Mouse (Mus musculus) right cerebral cortex, adult 18-20 months (tissue): ENCODE results near the gene Fchsd2.

Experiments used
- DNase-seq: peaks from one replicate; pipeline ENCODE4 v3.0.0; 2022; ENCODE audit warnings: mixed read lengths

Fchsd2 gene

DNA sequence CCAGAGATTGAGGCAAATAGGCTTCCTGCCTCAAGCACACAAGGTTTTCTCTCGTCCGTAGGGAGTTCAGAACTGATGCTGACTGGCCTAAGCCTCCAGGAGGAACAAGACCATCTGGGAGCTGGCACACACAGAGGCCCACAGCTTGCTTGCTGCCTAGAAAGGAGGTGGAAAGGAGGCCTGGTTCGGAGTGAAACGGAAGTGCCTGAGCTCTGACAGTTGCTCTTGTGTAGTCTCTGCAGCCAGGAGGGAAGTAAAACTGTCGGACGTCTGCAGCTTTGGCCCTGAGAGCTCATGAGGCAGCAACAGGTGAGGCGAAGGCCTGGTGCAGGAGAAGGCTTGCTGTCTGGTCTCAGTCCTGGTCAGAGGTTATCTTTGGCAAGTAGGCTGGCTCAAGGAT, at the start of gene Fchsd2:
Gene Fchsd2 (plus strand): TSS at position 246 of the 400 bp plus-strand sequence.
- peak; percentile 21 for DNase-seq

DNA sequence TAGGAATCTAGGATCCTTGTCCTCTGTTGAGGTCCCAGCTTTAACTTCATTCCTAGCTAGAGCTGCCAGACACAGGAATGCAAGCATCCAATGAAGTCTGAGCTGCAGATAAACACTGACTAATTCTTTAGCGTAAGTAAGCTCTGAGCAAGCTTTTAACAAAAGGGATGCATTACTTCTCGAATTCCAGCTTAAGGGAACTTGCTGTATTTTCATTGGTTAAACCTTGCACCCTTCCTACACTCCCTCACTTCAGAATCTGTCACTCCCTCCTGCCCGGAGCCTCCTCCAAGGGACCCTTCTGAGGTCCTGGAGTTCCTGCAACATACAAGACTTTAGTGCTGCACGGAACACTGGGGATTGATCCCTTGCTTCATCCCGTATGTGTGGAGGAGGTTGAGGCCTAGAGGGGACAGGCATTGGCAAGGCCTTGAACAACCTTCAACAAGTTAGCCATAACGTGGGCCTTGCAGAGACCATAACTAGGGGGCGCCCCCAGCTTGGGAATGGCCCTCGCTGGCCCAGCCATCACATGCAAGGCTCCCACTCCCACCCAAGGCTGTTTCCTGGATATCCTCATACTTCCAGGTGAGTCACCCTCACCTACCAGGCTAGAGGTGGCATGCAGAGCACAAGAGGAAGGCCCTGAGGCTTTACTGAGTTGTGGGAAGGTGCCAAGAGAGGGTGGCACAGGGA, 48.7 kb upstream of the Fchsd2 start:
- no peak for DNase-seq

DNA sequence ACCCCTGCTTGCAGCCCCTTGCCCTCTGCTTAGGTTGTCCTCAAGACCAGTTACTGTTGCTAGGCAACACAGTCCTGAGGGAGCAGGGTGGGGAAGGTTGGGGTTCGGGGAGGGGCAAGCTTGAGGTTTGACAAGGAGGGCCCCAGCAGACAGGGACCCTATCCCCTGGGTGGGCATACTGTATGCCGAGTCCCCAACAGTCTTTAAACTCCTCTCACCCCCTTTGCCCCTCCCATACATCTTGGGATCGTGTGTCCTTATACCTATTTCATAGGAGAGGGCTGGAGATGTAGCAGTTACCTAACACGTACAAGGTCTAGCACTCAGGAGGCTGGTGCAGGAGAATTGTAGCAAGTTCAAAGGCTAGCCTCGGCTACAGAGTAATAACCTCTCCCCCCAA, 44.4 kb upstream of the Fchsd2 start:
- DNase-seq: no peak

DNA sequence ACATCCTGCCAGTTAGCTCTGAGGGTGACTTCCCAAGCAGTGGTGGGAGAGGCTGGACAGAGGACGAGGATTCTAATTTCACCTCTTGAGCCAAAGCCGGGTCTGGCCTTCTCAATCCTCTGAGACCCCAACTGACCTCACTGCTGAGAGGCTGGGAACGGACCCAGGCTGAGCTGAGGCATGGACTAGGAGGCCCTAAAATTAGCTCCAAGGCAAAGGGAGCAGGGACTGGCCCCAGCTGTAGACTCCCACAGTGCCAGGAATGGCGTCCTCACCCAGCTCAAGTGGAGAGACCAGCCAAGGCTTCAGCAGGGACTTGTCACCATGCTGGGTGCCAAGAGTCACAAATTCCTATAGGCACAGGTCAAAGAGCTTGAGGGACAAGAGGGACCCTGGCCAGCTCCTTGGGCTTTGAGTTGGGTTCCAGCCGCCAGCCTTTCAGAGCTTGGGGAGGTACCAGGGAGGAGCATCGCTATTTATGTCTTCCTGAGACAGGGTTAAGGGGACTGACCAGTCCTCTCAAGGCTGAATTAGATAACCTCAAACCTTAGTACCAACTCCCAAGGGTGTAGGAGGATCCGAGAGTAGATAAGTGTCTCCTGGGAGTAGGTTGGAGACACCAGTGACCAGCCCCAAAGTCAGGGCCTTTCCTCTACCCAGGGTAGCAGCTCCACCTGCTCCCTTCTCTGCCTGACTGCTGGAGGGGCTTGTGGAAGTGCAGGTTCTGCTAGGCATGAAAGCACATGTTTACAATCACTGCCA, 43.2 kb upstream of the Fchsd2 start:
- DNase-seq: no peak

DNA sequence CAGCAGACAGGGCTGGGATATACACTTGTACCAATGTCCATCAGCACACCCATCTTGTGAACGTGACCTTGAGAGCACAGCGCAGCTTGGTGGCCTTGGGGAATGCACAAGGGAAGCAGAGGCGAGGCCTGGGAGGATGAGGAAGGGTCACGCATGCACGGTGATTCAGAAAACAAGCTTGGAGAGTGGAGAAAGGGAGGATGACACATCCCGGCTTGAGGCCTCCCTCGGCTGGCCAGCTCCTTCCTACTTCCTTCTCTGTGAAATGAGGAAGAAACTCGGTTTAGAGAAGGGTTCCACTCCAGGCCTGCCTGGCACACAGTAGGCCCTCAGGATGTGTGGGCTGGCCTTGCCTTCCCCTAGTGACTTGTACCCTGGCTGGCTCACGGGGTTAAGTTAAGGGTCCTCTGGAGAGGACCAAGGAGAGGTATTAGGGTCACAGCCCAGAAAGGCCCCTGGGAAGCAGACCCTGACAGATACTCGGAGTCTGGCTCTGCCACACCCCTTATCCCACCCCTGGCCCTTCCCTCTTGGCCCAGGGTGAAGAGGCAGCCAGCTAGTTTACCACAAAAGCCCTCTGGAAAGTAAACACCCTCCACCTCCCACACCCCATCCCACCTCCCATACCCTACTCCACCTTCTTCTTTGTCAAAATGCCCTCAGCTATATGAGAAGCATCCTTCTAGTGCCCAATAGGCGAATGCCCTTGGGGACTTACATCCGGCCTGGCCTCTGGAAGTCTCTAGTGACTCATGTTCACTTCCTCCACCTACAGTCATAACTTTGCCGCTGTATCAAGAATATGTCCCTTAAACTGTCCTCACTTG, 41.7 kb upstream of the Fchsd2 start:
- no peak for DNase-seq

DNA sequence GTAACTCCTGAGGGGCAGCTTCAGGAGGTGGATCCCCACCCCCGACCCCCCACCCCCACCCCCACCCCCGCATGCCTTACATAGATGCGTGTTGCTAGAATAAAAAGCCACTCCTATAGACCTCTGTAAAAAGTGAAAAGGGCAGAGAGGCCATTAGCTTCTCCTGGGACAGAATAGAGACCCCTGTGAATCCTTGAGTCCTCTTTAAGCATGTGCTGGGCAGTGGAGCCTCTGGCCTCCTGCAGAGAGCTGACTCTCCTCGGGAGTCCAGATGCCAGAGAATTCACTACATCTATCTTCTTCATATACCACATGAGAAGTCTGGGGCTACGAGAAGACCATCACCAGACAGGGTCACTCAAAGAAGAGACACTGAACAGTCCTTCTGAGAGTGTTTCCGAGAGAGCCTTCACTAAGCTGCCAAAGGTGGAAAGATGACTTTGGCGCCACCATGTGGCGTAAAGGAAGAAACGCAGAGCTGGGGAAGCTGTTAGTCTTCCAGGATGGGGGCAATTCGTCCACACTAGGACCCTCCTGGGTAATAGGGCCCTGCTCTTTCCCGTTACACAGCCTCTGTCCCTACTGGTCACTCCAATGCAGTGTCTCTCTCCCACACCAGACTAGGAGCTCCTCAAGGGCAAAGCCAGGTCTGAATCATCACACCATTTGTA, 41.0 kb upstream of the Fchsd2 start:
- DNase-seq: peak; percentile 56

DNA sequence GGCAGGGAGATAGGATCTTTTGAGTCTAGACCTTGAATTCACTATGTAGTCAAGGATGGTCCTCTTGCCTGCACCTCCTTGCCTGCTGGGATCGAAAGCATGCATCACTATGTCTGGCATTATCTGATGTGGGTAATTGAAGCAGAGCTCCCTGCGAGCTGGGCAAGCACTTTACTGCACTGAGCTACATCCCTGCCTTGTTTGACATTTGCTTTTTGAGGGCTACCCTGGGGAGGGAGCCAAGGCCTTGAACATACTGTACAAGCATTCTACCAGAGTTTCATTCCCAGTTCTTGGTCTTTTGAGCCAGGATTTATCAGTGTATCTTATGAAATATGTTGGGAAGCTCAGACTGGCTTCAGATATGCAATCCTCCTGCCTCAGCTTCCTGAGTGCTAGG, 39.5 kb upstream of the Fchsd2 start:
- DNase-seq: no peak

DNA sequence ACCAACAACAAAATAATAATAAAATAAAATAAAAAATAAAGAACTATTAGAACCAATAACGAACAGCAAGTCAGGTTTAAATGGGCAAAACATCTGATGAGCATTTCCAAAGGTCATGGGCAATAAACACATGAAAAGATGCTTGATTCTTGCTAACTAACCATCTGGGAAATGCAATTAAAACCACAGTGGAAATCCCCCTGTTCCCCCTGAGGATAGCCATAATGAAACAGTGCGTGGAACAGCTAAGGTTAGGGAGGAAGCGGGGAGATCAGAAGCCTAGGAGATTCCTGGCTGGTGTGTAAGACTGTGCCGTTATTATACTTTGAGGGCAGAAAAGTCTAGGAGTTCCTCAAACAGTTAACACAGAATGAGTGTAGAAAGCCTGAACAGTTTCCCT, 35.4 kb upstream of the Fchsd2 start:
- DNase-seq: no peak

DNA sequence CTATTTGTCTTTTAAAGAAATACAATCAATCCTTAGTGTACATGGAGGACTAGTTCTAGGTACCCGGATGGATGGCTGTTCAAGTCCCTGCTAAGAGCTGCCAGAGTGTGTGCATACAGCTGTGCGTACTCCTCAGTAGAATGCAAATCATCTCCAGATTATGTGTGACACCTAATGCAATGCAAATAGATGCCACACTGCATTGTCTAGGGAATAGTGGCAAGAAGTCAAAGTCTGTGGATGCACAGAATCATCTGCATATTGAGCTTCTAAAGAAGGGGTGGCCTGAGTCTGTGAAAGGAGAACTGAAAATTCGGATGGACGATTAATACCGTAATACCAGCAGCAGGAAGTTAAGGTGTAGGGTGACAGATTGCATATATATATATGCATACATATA, 33.5 kb upstream of the Fchsd2 start:
- DNase-seq: no peak

DNA sequence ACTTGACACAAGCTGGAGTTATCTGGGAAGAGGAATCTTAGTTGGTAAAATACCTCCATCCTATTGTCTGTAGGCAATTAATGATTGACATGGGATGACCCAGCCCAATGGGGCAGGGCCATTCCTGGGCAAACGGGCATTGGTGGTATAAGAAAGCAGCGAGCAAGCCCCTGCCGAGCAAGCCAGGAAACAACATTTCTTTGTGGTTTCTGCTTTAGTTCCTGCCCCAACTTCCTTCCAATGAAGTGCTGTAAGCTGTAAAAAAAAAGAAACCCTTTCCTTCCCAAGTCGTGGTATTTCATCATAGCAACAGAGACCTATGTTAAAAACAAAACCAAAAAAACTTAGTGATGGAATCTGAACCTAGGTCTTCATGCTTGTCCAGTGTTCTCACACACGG, 32.2 kb upstream of the Fchsd2 start:
- DNase-seq: no peak

DNA sequence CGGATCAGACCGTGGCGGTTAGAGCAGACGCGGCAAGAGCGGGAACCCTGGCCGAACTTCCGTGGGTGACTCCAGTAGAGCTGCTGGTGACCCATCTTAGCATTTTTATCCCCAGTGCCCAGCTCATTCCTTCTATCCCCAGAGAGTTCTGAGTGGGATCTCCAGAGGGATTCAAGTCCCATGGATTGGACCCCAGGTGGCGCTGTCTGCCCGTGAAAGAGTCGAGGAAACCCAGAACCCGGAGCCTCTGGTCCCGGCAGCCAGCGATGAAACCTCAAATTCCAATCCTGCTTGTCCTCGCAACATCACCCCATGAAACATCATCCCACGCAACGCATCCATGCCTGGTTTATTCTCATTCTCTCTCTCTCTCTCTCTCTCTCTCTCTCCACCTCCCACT, 31.3 kb upstream of the Fchsd2 start:
- peak; percentile 85 for DNase-seq

DNA sequence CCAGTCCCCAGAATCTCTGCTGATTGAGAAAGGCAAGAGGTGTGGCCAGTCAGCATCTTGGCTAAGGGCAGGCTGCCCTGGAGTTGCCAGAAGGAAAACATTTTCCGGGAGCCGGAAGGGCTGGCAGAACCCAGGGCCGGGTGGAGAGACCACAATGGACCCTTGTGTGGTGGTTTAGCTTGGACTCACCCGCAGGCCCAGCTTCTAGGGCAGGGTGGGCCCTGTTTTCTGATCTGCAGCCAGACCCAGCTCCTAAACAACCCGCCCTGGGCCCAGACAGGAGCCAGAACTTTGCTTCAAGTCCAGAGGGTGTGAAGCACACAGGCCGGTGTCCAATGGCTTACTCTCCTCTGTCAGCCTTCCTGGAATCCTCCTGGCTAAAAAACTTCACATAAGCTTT, 30.4 kb upstream of the Fchsd2 start:
- peak; percentile 45 for DNase-seq

DNA sequence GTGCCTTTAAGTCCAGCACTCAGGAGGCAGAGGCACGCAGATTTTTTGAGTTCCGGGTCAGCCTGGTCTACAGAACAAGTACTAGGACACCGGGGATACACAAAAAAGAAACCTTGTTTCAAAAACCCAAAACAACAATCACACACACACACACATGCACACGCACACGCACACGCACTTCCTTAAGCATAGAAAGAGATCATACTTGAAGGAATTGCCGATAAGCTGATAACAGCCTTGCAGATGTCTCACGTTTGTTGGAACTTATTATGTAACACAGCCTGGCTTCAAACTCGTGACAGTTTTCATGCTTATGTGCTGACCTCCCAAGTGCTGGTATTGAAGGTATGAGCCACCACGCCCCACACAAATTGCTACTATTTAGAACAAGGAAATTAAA, 29.1 kb upstream of the Fchsd2 start:
- DNase-seq: no peak

DNA sequence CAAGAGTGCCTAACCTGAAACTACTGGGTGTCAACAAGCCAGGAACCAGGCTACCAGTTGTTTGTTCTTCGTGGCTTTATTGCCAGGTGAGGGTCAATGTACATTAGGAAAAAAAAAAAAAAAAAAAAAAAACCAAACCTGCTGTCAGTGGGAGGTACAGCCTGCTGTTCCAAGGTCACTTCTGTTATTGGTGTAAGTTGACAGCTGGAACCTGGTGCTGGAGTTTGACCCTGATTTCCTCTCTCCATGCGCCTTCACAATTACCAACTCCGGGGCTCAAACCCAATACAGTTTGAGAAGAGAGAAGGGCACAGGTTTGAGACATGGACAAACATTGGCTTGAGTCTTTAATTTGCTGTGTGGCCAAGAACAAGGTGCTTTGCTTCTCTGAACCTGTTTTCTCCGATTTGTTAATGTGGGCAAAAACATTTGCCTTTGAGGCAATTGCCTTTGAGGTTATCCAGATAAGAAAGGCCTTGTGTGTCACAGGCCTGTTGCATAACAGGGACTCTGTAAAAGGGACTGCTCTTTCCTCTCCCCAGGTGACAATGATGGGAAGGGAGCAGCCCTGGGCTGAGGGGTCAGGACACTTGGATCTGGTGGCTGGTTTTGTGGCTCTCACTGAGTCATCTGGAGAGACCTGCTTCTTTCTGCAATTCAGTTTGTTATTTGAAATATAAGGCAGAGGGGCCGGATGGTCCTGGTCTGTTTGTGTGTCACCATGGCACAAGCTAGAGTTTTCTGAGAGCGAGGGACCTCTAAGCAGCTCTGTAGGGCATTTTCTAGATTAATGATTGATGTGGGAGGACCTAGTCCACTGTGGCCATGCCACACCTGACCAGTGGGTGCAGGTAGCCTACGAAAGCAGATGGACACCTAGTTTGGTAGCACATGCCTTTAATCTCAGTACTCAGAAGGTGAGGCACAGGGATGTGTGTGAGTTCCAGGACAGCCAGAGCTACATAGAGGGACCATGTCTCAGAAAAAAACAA, 27.7 kb upstream of the Fchsd2 start:
- no peak for DNase-seq

DNA sequence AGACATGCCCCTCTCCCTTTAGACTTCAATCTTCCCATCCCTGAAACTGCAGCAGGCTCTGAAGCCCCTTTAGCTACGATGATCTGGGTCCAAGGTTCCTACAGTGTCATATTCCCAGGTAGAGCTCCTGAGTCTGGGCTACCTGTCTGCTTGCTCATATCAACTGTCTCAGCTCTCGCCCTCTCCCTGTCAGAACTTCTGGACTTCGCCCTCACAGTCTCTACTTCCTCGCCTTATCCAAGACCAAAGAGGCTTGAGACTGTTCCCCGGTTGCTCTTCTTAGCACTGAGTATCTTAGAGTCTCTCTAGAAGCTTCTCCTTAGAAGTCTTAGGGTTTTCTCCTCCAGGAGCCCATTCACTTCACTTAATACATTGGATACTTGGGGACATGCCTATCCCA, 26.7 kb upstream of the Fchsd2 start:
- no peak for DNase-seq

DNA sequence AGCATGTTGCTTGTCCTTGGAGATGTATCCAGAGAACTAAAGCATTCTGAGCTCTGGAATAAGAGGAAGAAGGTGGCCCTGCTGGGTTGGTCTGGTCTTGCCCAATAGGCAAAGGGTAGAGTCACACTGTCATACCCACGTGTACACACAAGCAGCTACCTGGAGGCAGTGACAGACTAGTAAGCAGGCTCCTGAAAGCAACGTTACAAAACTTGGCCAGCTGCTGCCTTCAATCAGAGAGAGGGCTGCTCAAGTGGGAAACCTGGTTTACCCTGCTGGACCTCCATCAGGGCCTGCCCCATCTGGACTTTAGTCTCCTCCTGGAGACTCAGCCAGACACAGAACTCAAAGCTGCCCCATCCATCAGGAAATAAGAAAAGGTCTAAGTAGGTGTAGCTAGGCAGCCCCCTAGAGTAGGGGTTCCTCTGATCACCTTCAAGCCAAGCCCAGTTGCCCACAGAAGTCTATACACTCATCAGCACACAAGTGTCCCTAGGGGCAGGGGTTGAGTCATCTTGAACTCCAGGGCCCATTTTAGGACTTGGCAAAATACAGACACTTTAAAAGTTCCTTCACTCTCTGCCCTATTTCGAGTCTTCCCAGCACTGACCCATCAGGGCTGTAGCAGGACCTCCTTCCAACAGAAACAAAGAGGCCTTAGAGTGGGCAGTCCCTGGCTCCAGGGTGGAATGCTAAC, 25.9 kb upstream of the Fchsd2 start:
- no peak for DNase-seq

DNA sequence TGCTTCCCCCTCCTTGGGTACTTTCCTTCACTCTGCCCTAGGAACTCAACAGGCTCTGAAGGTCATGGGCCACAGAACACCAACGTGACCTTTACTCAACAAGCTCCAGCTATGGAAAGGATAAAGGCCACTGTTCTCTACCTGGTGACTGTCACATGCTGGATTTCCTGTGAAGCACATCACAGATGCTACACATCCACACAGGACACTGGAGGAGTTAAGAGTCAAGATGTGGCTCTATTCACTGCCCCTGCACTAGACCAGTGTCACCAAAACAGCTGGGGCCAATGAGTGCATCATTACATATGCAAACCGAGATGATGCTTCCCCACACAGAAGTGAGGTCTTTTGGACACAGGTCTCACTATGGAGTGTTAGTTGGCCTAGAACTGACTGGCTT, 25.1 kb upstream of the Fchsd2 start:
- no peak for DNase-seq

DNA sequence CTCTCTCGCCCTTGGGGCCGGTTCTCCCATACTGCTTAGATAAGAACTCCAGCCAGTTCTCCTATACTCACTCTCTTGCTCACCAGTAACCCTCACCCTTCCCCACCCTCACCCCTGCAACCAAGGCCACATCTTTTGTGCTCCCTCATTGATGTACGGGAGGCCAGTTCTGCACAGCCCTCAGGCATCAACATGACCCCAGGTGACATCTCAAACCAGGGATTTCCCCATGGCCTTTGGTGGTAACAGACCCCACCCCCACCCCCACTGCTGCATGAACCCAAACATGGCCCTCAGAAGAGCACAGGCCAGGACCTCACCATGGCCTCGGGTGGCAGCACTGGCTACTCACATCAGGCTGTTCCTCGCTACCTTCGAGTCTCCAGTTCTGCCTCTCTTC, 23.4 kb upstream of the Fchsd2 start:
- DNase-seq: no peak

DNA sequence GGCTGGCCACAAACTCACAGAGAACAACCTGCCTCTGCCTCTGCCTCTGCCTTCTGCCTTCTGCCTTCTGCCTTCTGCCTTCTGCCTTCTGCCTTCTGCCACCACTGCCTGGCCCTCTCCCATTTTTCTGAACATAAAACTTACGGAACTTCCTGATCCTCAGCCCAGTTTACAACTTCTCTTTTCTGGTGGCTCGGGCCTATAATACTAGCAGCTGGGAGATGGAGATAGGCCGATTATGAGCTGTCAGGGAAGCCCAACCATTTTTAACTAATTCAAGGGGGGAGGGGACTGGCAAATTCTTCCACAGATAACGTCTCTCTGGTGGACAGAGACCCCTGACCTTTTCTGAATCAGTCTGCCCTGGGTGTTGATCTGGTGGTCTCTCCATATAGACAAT, 22.3 kb upstream of the Fchsd2 start:
- no peak for DNase-seq

DNA sequence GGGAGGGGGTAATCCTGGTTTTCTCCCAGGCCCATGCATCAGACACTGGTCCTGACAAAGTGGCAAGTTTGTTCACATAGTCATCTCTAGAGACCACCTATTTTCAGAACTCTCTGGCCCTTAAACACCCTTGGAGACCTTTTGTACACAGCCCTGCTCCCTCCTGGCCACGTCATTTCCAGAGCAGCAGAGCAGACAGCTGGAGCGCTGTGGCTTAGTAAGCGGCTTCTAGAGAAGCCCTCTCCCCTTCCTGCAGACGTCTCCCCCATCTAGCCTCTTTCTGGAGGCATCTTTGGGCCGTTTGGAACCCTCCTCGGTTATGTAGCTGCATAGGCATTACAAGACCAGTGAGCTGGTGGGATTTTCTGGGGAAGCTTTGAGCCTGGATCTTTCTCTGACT, 21.6 kb upstream of the Fchsd2 start:
- no peak for DNase-seq

DNA sequence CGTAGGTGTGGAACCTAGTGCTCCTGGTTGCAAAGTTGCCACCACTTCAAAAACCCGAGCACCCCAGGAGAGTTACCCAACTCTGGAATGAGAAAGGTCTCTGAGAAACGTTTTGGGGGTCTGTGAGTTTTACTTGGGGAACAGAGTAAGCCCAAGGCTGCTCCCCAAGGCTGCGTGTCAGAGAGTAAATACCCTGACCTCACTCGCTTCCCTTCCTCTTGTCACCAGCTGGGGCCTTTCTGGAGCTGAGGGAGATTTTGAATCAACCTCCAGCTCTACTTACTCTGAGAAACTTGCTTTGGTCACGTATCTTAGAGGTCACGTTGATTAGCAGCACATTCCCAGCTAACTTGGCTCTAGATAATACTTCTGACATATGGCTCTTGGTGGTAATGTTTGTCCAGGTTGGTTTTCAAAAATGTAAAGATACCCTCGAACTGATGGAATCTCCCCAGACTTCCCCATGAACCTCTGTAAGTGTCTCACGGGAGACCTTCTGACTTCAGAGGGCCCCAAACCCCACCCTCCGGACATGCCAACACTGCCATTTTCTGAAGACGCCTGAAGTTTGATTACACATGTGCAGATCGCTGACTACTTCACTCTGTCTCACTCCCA, 20.4 kb upstream of the Fchsd2 start:
- DNase-seq: no peak
